Mouse (Mus musculus) naive thymus-derived CD4-positive, alpha-beta T cell, adult 2 months (primary cell): ENCODE data around the gene Nr1h2.

Experiments used
- DNase-seq: peaks from one replicate; pipeline ENCODE4 v3.0.0-alpha.2; 2011; ENCODE audit warnings: low read depth

Gene Nr1h2

DNA sequence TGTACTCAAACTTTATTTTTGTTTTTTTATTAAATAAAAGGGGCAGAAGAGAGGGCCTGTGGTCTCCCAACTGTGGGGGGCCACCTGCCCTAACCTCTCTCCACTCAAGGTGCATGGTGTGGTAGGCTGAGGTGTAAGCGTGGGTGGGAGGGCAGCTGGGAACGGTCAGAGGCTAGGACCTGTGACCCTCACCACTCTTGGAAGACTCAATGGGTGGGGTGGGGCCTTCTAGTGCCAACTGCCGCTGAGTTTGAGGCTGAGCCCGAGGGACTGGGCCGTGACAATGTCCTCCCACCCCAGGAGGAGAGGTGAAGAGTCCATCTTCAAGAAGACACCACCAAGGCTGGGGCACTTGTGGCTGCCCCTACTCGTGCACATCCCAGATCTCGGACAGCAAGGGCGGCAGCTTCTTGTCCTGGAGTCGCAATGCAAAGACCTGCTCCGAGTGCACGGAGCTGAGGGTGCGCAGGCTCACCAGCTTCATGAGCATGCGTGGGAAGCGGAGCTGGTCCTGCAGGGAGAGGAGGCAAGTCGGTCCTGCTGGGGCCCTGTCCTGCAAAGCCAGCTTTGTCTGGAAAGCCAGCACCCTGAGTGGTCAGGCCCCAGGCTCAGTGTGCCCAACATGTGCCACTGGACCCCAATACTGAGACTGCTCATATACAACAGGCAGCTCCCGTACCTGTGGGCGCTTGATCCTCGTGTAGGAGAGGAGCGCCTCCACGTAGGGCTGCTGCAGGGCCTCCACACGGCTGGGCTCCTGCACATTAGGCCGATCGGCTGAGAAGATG is 3.9 kb downstream of the Nr1h2 start:
- DNase-seq, result peak; percentile 27

GRCm38 (mm10) chr7:44548497-44549087 is 5.2 kb downstream of the Nr1h2 start, which contains the start of gene Pold1:
Pold1 (minus strand) TSS chr7:44548849.
- peak; percentile 100 for DNase-seq

- DNase-seq, result peak; percentile 17
Observed at GRCm38 (mm10) chr7:44547725-44548124, 6.0 kb downstream of the Nr1h2 start.

DNA sequence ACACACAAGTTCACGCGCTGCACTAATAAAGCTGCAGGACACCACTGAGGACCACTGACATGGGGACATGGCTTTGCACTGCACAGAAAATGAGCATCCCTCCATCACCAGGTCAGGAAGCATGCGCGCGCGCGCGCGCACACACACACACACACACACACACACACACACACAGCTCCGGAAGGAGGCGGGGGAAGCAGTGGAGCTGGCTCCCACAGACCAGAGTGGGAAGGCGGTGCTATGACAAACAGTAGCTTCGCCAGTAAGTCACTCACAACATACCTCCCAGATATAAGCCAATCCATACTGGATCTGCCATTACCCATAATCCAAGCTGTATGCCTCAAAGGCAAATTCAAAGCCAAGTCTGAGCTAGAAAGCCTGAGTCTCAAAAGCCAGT is 6.7 kb downstream of the Nr1h2 start:
- DNase-seq, result peak; percentile 51

DNA sequence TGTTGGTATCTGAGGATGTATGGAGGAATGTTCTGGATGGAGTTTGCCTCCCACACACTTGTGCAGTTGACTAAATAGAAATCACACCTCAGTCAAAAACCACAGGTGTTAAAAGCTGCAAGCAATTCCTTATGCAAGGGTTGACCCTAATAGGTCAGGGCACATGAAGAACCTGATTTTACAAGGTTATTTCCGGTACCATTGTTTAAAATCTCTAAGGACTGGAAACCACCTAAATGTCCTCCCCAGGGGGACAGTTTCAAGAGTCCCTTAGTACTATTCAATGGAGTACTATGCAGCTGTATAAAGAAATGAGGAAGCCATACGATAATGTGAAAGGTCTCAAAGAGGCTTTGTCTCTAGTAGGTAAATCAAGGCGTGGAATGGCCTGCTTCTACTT is 7.5 kb downstream of the Nr1h2 start:
- no peak for DNase-seq

- no peak for DNase-seq
Observed at GRCm38 (mm10) chr7:44543071-44543470, 10.7 kb downstream of the Nr1h2 start.

DNA sequence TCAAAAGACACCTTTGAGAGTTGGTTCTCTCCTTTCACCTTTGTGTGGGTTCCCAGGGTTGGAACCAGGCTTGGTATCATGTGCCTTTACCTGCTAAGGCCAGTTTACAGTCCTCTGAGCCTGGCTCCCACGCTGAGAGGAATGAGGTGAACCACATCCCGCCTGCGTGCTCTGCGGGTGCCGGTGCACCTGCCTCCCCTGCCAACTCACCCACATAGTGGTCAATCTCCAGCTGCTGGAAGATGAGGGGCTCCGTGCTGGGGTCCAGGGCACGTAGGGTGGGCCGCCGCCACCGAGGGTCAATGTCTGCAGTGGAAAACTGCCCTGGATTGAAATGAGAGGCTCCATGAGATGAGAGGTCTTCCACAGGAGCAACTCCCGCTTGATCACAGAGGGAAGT is 11.2 kb downstream of the Nr1h2 start:
- DNase-seq, result no peak

DNA sequence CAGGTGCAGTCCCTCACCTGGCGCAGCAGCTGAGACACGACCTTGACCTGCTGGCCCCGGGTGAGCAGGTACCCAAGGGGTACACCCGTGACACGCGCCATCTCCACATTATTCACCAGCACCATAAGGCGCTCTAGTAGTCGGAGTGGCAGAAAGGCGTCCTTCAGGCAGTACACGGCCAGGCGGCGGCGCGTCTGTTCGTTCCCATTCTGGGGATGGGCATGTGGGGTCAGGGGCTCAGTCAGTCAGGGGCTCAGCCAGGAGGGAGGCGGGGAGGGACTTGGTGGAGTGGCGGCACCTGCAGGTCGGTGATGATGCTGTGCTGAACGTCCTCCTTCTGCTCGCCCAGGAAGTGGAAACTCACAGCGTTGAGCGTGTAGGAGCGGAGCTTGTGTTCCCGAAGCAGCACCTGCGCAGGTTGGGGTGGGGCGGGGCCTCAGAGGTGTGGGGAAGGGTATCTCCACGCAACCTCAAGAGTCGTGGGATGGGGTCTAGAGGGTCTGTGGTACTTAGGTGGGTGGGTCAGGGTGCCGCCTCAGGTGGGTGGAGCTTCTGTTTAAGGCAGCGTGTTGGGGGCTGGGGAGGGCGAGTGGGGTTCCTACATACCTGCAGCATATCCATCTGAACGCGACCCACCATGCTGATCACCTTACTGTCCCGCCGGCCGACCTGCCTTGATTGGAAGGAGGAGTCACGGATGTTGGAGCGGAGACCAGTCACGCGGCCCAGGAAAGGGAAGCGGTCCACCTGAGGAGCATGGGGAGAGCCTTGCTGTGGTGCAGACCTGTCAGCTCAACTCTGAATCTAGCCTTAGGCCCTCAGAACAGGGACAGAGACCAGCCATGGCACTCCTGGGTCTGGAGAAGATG is 14.8 kb downstream of the Nr1h2 start:
- DNase-seq, result no peak

GRCm38 (mm10) chr7:44537496-44537895 is 16.3 kb downstream of the Nr1h2 start:
- no peak for DNase-seq

DNA sequence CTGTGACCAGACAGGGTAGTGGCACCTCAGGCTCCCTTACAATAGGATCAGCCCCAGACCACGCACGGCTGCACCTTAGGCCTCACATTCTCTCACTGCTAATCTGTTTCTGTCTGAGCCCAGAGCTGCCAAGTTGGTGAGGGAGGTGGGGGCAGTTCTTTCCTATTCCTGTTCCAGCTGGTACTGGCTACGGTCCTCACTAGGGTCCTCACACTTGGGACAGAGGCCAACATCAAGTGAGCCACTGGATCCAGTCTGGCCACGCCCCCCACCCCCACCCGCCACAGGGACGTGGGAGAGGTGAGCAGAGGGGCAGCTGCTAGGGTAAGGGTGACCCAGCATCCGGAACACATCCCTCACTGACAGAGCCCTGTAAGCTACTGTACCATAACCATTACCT is 16.7 kb downstream of the Nr1h2 start:
- no peak for DNase-seq

GRCm38 (mm10) chr7:44536590-44536968 is 17.2 kb downstream of the Nr1h2 start:
- DNase-seq, result no peak

DNA sequence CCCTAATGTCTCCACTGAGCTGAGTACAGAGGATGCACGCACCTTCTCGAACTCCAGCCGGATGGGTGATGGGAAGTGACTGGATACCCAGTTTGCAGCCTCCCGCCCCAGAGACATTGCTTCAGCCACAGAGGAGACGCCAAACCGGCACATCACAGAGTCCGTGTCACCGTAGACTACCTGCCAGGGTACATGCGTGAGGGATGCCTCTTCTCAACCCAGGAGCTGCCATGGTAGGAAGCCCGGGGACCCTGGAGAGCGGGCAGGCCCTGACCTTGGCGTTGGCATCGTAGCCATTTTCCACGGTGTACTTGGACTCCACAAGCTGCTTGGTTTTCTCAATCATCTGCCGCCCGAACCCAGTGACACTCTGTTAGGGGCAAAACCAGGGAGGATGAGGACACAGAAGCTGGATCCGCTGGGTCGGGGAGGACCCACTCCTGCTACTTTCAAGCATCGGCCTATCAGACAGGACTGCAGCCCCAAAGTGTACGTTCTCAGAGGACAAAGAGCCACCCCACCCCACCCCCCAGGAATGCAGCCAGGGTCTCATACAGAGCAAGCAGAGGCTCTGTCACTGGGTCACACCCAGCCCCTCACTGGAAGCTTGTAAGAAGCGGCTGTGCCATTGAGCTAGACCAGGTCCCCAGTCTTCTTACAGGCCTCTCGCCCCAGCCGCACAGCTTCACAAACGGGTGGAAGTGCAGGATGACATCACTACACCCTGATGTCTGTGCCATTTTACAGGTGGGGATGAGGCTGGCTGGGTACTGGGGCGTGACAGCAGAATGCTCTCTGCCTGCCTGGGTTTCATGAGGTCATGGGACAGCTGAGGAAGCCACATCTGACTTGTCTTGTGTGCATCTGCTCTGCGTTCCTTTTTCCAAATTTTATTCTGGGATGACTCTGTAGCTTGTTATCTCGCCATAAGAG is 17.8 kb downstream of the Nr1h2 start:
- no peak for DNase-seq

- DNase-seq, result no peak
Observed at GRCm38 (mm10) chr7:44534656-44535441, 18.9 kb downstream of the Nr1h2 start.

- DNase-seq, result no peak
Observed at GRCm38 (mm10) chr7:44534242-44534641, 19.5 kb downstream of the Nr1h2 start.

DNA sequence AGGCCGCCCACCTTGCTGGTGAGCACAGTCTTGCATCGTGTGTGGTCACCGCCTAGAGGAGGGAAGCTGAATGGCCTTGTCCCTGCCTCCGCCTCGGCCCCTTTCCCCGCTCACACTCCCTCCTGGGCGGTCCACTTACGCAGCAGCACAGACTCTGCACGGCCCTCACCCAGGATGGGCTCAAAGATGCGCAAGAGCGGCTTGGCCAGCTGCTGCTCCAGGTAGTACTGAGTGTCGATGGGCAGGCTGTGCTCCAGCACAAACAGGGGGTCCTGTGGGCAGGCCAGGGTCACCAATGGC is 20.1 kb downstream of the Nr1h2 start:
- no peak for DNase-seq

- DNase-seq, result no peak
Observed at GRCm38 (mm10) chr7:44532918-44533745, 20.6 kb downstream of the Nr1h2 start.

DNA sequence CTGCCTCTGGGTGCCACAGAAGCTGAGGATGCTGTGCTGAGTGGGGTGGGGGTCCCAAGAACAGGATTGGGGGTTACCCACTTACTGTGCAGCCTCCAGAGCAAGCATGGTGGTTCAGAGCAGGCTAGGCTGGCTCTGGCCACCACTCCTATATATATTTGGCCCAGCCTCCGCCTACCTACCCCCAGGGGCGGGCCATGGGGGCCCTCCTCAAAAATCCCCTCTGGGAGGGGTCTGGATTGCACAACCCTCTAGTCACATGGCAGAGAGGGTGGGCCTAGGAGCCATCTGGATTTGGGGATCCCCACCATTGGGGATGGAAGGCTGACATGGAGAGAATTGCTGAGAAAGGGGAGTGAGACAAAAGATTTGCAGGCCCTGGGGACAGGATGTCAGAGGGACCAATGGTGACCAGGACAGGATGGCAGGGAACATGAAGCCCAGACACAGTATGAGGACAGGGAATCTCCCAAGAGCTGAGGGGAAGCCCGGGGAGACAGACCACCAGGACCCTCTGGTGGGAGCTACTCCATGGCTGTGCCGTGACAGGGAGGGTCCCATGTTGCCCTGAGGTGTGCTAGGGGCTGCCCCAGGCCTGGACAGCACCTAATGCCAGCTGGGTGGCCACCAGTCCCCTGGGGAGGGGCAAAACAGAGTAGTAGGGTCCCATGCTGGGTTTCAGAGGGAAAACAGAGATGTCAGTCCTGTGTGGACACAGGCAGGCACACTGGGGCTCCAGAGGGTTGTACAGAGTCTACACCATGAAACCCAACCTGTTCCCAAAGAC is 21.6 kb downstream of the Nr1h2 start, which contains the start of gene Spib:
Spib (minus strand) TSS at position 126 of the 787 bp plus-strand sequence.
- DNase-seq, result no peak

GRCm38 (mm10) chr7:44531207-44531606 is 22.5 kb downstream of the Nr1h2 start:
- no peak for DNase-seq

GRCm38 (mm10) chr7:44530507-44530906 is 23.2 kb downstream of the Nr1h2 start:
- no peak for DNase-seq
